Mouse (Mus musculus) heart, adult 18-20 months (tissue): ENCODE measurements around the gene Rpgrip1. TPM values are rescaled to one million over a fixed set of nuclear protein-coding genes. Genes with fewer than 3 reads are reported as not detected.

ENCODE experiments used
- DNase-seq, 2 experiments: peaks; one replicate each; pipeline ENCODE4 v3.0.0; 2021 to 2022; ENCODE audit warnings: mixed read lengths in 1 of 2
- total RNA-seq, 2 experiments: library from RNA; stranded (reverse); gene quantifications; 2 replicates each; pipeline ENCODE4 v1.2.3; 2021

Gene Rpgrip1
- total RNA-seq, 2 experiments from 2014 or later = 0.30 to 1.0 TPM

DNA sequence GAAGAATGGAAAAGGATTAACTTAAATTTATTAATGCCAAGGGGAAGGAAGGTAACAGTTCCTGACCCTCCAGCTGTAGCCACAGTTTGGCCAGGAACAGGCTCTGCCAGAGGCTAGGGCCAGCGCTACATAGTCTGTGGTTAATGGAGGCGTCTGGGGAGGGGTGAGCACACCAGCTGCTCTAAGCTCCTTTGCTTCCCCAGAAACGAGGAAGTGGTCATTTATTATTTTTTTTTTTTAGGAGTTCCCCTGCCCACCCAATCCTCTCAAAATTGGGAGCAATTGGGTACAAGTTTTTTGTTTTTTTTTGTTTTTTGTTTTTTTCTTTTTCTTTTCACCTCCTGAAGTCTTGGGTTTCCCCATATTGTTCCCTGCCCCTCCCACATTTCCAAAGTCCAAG, 87.6 kb downstream of the Rpgrip1 start:
- peak in 1 of 2 experiments; percentile 14 for DNase-seq

DNA sequence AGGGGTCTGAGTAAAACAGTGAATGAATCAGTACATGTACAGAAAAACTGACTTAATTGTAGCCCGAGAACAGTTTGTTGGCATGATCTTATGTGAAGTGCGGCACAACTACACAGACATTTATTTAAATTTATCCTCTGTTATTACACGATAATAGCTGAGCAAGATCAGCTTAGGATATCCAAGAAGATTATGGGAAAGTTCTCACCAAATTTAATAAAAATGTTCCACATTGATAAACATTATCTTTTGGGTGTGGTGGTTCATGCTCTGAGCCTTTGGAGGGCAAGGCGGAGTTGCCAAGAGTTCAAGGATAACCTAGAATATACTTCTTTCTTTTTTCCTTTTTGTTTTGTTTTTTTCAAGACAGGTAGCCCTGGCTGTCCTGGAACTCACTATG, 88.9 kb downstream of the Rpgrip1 start:
- DNase-seq = no peak

Other genes starting within 250 kb of the Rpgrip1 start
- gene Mettl17, start 225.9 kb upstream of the Rpgrip1 start, total RNA-seq = 10 to 100 TPM; 24.3 to 26.3 TPM
- under 1 TPM in 1 of 2 experiments, not detected in 1; 0.26 TPM for gene Slc39a2, start 217.8 kb upstream of the Rpgrip1 start, total RNA-seq
- 1,000 to 10,000 TPM; 1,486 to 1,502 TPM for gene Ndrg2, start 196.5 kb upstream of the Rpgrip1 start, total RNA-seq
- gene Tppp2, start 192.3 kb upstream of the Rpgrip1 start, total RNA-seq = not detected
- not detected for gene Rnase13, start 187.9 kb upstream of the Rpgrip1 start, total RNA-seq
- gene Arhgef40, start 126.0 kb upstream of the Rpgrip1 start, total RNA-seq = 10 to 100 TPM; 24.1 to 25.2 TPM
- 1 to 10 TPM; 2.9 to 3.2 TPM for gene Tmem253, start 95.0 kb upstream of the Rpgrip1 start, total RNA-seq
- gene Zfp219, start 90.0 kb upstream of the Rpgrip1 start, total RNA-seq = 10 to 100 TPM; 22.3 to 23.4 TPM
- not detected for gene Olfr221, start 68.2 kb upstream of the Rpgrip1 start, total RNA-seq
- gene Hnrnpc, start 6.7 kb upstream of the Rpgrip1 start, total RNA-seq = 100 to 1,000 TPM; 139 to 142 TPM
- 10 to 100 TPM; 22.3 to 23.7 TPM for gene Supt16, start 86.7 kb downstream of the Rpgrip1 start, total RNA-seq
- 10 to 100 TPM; 34.2 to 37.7 TPM for gene Chd8, start 147.1 kb downstream of the Rpgrip1 start, total RNA-seq
- 10 to 100 TPM; 30.3 to 35.8 TPM for gene Tox4, start 168.4 kb downstream of the Rpgrip1 start, total RNA-seq
- 1 to 10 TPM; 3.8 to 5.5 TPM for gene Rab2b, start 168.8 kb downstream of the Rpgrip1 start, total RNA-seq
- 10 to 100 TPM; 16.2 to 18.1 TPM for gene Mettl3, start 194.4 kb downstream of the Rpgrip1 start, total RNA-seq
- 1 to 10 TPM in 1 of 2 experiments, under 1 TPM in 1; 0.97 to 1.0 TPM for gene Sall2, start 218.1 kb downstream of the Rpgrip1 start, total RNA-seq
- gene Olfr1513, start 245.7 kb downstream of the Rpgrip1 start, total RNA-seq = not detected